Mouse (Mus musculus): Measurements from ENCODE around the gene Ankrd24.

- TF ChIP-seq CTCF (IDR thresholded peaks at IDR 0.05; ENCODE audit: low read depth, low read length) (no peak), GATA1 (IDR thresholded peaks at IDR 0.05; ENCODE audit: borderline replicate concordance, low read length) (no peak), POLR2AphosphoS5 (IDR thresholded peaks at IDR 0.05; ENCODE audit: insufficient replicate concordance, low read depth, low read length) (no peak), GATA2 (IDR thresholded peaks at IDR 0.05; ENCODE audit: borderline replicate concordance, low read depth, low read length) (no peak), TAL1 (conservative IDR thresholded peaks at IDR 0.05; ENCODE audit: low read depth, low read length) (no peak)
These were observed 1.1 kb upstream of the Ankrd24 start, which contains the start of gene Sirt6 for GRCm38 (mm10) chr10:81626994-81627835.

Measured in G1E (cell line).